Comparison of ENCODE assay signal across 18 mouse cellular contexts in the genomic region with DNA sequence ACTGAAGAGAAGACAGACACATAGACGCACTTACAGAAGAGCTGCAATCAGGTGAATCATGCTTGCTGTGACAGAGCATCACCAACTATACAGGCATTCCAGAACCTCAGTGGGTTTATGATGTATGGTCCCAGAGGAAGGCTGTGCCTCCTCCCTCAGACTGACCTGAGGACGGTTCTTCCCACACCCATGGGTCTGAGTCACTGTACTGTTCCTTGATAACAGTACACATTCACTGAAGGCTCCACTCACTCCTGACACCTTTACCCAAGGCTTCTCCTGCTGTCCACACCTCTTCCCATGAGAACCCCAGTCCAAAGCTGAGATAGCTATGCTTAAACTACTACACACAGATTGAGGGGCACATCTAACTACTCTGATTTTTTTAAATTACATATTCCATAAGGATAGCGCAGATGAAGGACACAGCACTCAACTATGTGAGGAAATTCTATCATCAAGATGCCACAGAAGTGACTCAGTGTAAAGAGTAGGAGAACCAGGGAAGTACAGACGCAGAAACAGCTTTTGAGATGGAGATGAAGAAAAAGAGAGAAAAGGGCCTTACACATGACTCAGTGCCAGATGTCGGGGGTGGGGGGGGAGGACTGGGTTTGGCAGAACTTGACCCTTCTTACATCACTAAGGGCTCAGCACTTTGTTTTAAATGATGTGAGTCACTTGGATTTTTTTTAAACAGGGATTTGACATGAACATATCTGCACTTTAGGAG.
DNase-seq lines count a peak whose midpoint lies in the region; ATAC-seq and TF ChIP-seq lines count a peak whose summit lies in the region.
"Had no signal": no experiment of that assay in that cellular context is flagged by ENCODE, and none has a peak within 500 bp of the region (broad histone marks: within the 10 kb centered on the region; RNA-seq: fewer than 3 reads in every experiment).

No protein-coding gene starts in this region.

- TF ChIP-seq CTCF in heart, postnatal 0 days (IDR thresholded peaks at IDR 0.05; ENCODE audit: low read depth): no peak
- no peak for TF ChIP-seq CTCF in embryonic fibroblast, embryonic 13.5 days (IDR thresholded peaks at IDR 0.05; ENCODE audit: borderline replicate concordance, insufficient read depth, low read length)

- peak overlapping the region; percentile 31; the same call in 1 of the 2 replicates for H3K27ac ChIP-seq in heart, postnatal 0 days (ENCODE audit: low read depth)
- H3K27ac ChIP-seq in embryonic fibroblast, embryonic 13.5 days (ENCODE audit: insufficient read depth, low read length): peak overlapping the region; percentile 92
- H3K27ac ChIP-seq in hindbrain, embryonic 11.5 days (ENCODE audit: low read depth, low read length): no peak overlapping the region
- H3K27ac ChIP-seq: embryonic facial prominence, embryonic 15.5 days; hindbrain, embryonic 10.5 days; neural tube, embryonic 13.5 days had no signal

- H3K4me2 ChIP-seq in heart, postnatal 0 days (ENCODE audit: low read depth, low read length): no peak overlapping the region
- no peak overlapping the region for H3K4me2 ChIP-seq in hindbrain, embryonic 11.5 days (replicated peaks; ENCODE audit: low read depth, low read length)
- H3K4me2 ChIP-seq: embryonic facial prominence, embryonic 15.5 days; neural tube, embryonic 13.5 days had no signal

- no peak for TF ChIP-seq EP300 in heart, postnatal 0 days (IDR thresholded peaks at IDR 0.05; ENCODE audit: low read depth)

- peak; percentile 44 for DNase-seq in heart, postnatal 0 days (ENCODE audit: low spot score)
- no peak for DNase-seq in heart, postnatal 36 days
- DNase-seq in 3134 (ENCODE audit: extremely low read depth, insufficient read length, low spot score): peak; percentile 72
- DNase-seq in 3T3-L1 (ENCODE audit: low read depth, low spot score): peak; percentile 97
- DNase-seq in B cell, adult 2 months: no peak
- no peak for DNase-seq in hindbrain, embryonic 11.5 days (ENCODE audit: low spot score)
- DNase-seq: cerebellum, adult 9-11 months; kidney, adult 2 months; kidney, postnatal 36 days; liver; liver, postnatal 0 days; spleen, adult 18-20 months; thymus, postnatal 25 days had no signal

- no peak overlapping the region for H3K9ac ChIP-seq in heart, postnatal 0 days (replicated peaks; ENCODE audit: low read depth, low read length)
- no peak overlapping the region for H3K9ac ChIP-seq in hindbrain, embryonic 11.5 days (ENCODE audit: low read depth, low read length)
- H3K9ac ChIP-seq: embryonic facial prominence, embryonic 15.5 days; liver, postnatal 0 days; neural tube, embryonic 13.5 days had no signal

- no peak for TF ChIP-seq POLR2A in embryonic fibroblast, embryonic 13.5 days (IDR thresholded peaks at IDR 0.05; ENCODE audit: low read depth, low read length)

- no peak overlapping the region for H3K4me3 ChIP-seq in heart, postnatal 0 days (ENCODE audit: low read depth, low read length)
- no peak overlapping the region for H3K4me3 ChIP-seq in embryonic fibroblast, embryonic 13.5 days (ENCODE audit: insufficient read depth, low read length)
- H3K4me3 ChIP-seq in hindbrain, embryonic 11.5 days (ENCODE audit: low read depth, low read length): no peak overlapping the region
- H3K4me3 ChIP-seq: embryonic facial prominence, embryonic 15.5 days; hindbrain, embryonic 10.5 days; neural tube, embryonic 13.5 days had no signal

- no peaks in the 10 kb centered on the region for H3K9me3 ChIP-seq in heart, postnatal 0 days (replicated peaks; ENCODE audit: control insufficient read depth, low read length)
- no peaks in the 10 kb centered on the region for H3K9me3 ChIP-seq in hindbrain, embryonic 11.5 days (ENCODE audit: control insufficient read depth, low read length)
- H3K9me3 ChIP-seq: embryonic facial prominence, embryonic 15.5 days; hindbrain, embryonic 10.5 days; neural tube, embryonic 13.5 days had no signal

- peaks cover 15% of the 10 kb centered on the region; the same call in 1 of the 2 replicates for H3K4me1 ChIP-seq in heart, postnatal 0 days (ENCODE audit: control insufficient read depth, insufficient read depth)
- H3K4me1 ChIP-seq in embryonic fibroblast, embryonic 13.5 days (ENCODE audit: control insufficient read depth, insufficient read depth, low read length): peaks cover 9% of the 10 kb centered on the region
- H3K4me1 ChIP-seq in hindbrain, embryonic 11.5 days (replicated peaks; ENCODE audit: control insufficient read depth, insufficient read depth, low read length): no peaks in the 10 kb centered on the region
- H3K4me1 ChIP-seq: embryonic facial prominence, embryonic 15.5 days; hindbrain, embryonic 10.5 days; neural tube, embryonic 13.5 days had no signal

- no peaks in the 10 kb centered on the region for H3K36me3 ChIP-seq in heart, postnatal 0 days (replicated peaks; ENCODE audit: control insufficient read depth, insufficient read depth, low read length)
- no peaks in the 10 kb centered on the region for H3K36me3 ChIP-seq in hindbrain, embryonic 11.5 days (ENCODE audit: control insufficient read depth, insufficient read depth, low read length)
- H3K36me3 ChIP-seq: embryonic facial prominence, embryonic 15.5 days; hindbrain, embryonic 10.5 days had no signal

- H3K27me3 ChIP-seq in heart, postnatal 0 days (ENCODE audit: control insufficient read depth, insufficient read depth, low read length): no peaks in the 10 kb centered on the region
- H3K27me3 ChIP-seq in hindbrain, embryonic 11.5 days (ENCODE audit: control insufficient read depth, insufficient read depth, low read length): no peaks in the 10 kb centered on the region
- H3K27me3 ChIP-seq: embryonic facial prominence, embryonic 15.5 days; neural tube, embryonic 13.5 days had no signal

- peak; percentile 36 for ATAC-seq in heart, postnatal 0 days (ENCODE audit: insufficient read depth, low read depth)
- ATAC-seq in hindbrain, embryonic 11.5 days (ENCODE audit: low FRiP score): no peak
- ATAC-seq: forebrain, embryonic 14.5 days; liver, postnatal 0 days had no signal

- 36% methylated on average over 5 of the region's 5 CpGs for WGBS in heart, postnatal 0 days
- WGBS in hindbrain, embryonic 11.5 days: 84% methylated on average over 5 of the region's 5 CpGs

- intact Hi-C loops in heart, postnatal 36 days (cut with DNase I): no loop called here

Comparison
In these comparisons a context has a peak if more than half of its experiments do, and no peak if none do; other contexts are left out.
1. DNase-seq: peak in heart, postnatal 0 days (single experiment), 3134 (single experiment) and 3T3-L1 (single experiment); none in heart, postnatal 36 days (0 of 2), B cell, adult 2 months (0 of 2) and hindbrain, embryonic 11.5 days (single experiment).